Mouse (Mus musculus): ENCODE results near the gene Mfap5. TPM values are rescaled to one million over a fixed set of nuclear protein-coding genes. Genes with fewer than 3 reads are reported as not detected.

Gene Mfap5
- polyA plus RNA-seq (2015; fragmentation: Nextera tagmentation; extraction: Ambion mirVana), result 270 and 326 TPM in 2 replicates

GRCm38 (mm10) chr6:122505545-122505944 is at the start of gene Mfap5:
Gene Mfap5 (plus strand): TSS chr6:122505845.

GRCm38 (mm10) chr6:122498661-122499060 is 7.0 kb upstream of the Mfap5 start, which contains the start of gene Rimklb:
Gene Rimklb (minus strand): TSS chr6:122498761.

GRCm38 (mm10) chr6:122553606-122554005 is 48.0 kb downstream of the Mfap5 start, which contains the start of gene Aicda:
Gene Aicda (plus strand): TSS chr6:122553801.

Other genes with a start within 250 kb of the Mfap5 start
- not detected in 2 replicates for gene Klrg1, start 223.0 kb upstream of the Mfap5 start, polyA plus RNA-seq (2015; fragmentation: Nextera tagmentation; extraction: Ambion mirVana)
- gene M6pr, start 197.1 kb upstream of the Mfap5 start, polyA plus RNA-seq (2015; fragmentation: Nextera tagmentation; extraction: Ambion mirVana), result 38.5 and 46.2 TPM in 2 replicates
- gene Phc1, start 165.3 kb upstream of the Mfap5 start, polyA plus RNA-seq (2015; fragmentation: Nextera tagmentation; extraction: Ambion mirVana), result 3.4 and 3.5 TPM in 2 replicates
- gene Rimklb, start 7.1 kb upstream of the Mfap5 start, polyA plus RNA-seq (2015; fragmentation: Nextera tagmentation; extraction: Ambion mirVana), result 0.38 and 0.48 TPM in 2 replicates
- not detected in 2 replicates for gene Aicda, start 48.0 kb downstream of the Mfap5 start, polyA plus RNA-seq (2015; fragmentation: Nextera tagmentation; extraction: Ambion mirVana)
- gene Apobec1, start 96.6 kb downstream of the Mfap5 start, polyA plus RNA-seq (2015; fragmentation: Nextera tagmentation; extraction: Ambion mirVana), result 2.3 and 3.5 TPM in 2 replicates
- not detected in 2 replicates for gene Gdf3, start 104.2 kb downstream of the Mfap5 start, polyA plus RNA-seq (2015; fragmentation: Nextera tagmentation; extraction: Ambion mirVana)
- not detected in 2 replicates for gene Dppa3, start 120.6 kb downstream of the Mfap5 start, polyA plus RNA-seq (2015; fragmentation: Nextera tagmentation; extraction: Ambion mirVana)
- 0.06 TPM in 1 of 2 replicates, not detected in the other for gene Nanog, start 201.6 kb downstream of the Mfap5 start, polyA plus RNA-seq (2015; fragmentation: Nextera tagmentation; extraction: Ambion mirVana)

Measured in skeletal muscle tissue, postnatal 0 days (tissue).